Mouse (Mus musculus) neural tube, embryonic 14.5 days (tissue): ENCODE results near the gene Commd6. TPM values are rescaled to one million over a fixed set of nuclear protein-coding genes. Genes with fewer than 3 reads are reported as not detected.

Source experiments
- ATAC-seq: fragments of 200-750 bp; cut with Nextera tagmentation; 2 replicates; pipeline ENCODE4 v1.8.0; 2017; ENCODE audit warnings: low read depth, mild to moderate bottlenecking, moderate TSS enrichment, moderate library complexity
- H3K27ac ChIP-seq: fragments of 300-500 bp; sonication (generic); 2 replicates; pipeline ENCODE4 v1.5.1; 2014; ENCODE audit warnings: low read depth, mild to moderate bottlenecking, control low read depth, low read length, moderate library complexity, mixed read lengths
- H3K27me3 ChIP-seq: fragments of 300-500 bp; sonication (generic); 2 replicates; pipeline ENCODE4 v1.6.1; 2014; ENCODE audit warnings: low read length; ENCODE audit not compliant: control insufficient read depth, insufficient read depth
- H3K36me3 ChIP-seq: fragments of 300-500 bp; sonication (generic); 2 replicates; pipeline ENCODE4 v1.6.1; 2014; ENCODE audit warnings: low read length, mixed read lengths; ENCODE audit not compliant: control insufficient read depth, insufficient read depth
- H3K4me1 ChIP-seq: fragments of 300-500 bp; sonication (generic); 2 replicates; pipeline ENCODE4 v1.6.1; 2014; ENCODE audit warnings: low read length; ENCODE audit not compliant: control insufficient read depth, insufficient read depth
- H3K4me2 ChIP-seq: fragments of 300-500 bp; sonication (generic); 2 replicates; pipeline ENCODE4 v1.6.1; 2014; ENCODE audit warnings: mild to moderate bottlenecking, low read depth, low read length, control low read depth
- H3K4me3 ChIP-seq: fragments of 300-500 bp; sonication (generic); 2 replicates; pipeline ENCODE4 v1.5.1; 2014; ENCODE audit warnings: low read depth, low read length, control low read depth, mixed read lengths
- H3K9ac ChIP-seq: fragments of 300-500 bp; sonication (generic); replicated peaks from 2 replicates; pipeline ENCODE4 v1.6.1; 2014; ENCODE audit warnings: low read depth, mild to moderate bottlenecking, control low read depth, low read length, mixed read lengths
- H3K9me3 ChIP-seq: fragments of 300-500 bp; sonication (generic); 2 replicates; pipeline ENCODE4 v1.6.1; 2016; ENCODE audit warnings: low read length; ENCODE audit not compliant: control insufficient read depth
- WGBS: fragments of 180-500 bp; shearing (Covaris S2); extraction: QIAGEN DNeasy Blood & Tissue Kit; methylation state at CpG from one replicate; pipeline ENCODE4 v1.1.7; 2014; 5-methylcytosine and 5-hydroxymethylcytosine counted together
- polyA plus RNA-seq: library from polyadenylated mRNA; unstranded; fragments of >200 nt; fragmentation: Nextera tagmentation; extraction: Ambion mirVana; gene quantifications from 2 replicates; pipeline ENCODE4 v1.2.1, GENCODE M21; 2014

Gene Commd6
- polyA plus RNA-seq, 1 experiment from 2014 or later: 90.2 TPM

DNA sequence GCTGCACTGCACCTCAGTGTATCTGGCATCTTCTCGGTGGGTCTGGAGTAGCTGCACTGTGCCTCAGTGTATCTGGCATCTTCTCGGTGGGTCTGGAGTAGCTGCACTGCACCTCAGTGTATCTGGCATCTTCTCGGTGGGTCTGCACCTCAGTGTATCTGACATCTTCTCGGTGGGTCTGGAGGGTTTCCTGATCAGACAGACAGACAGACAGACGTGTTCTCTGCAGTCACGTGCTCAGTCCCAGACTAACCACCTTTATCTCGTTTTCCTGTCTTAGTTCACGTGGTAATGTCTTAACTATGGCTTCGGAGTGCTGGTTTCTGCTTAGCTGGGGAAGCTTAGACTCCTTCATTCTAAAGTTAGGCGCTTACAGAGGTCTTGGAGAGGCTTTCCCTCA is 15.8 kb upstream of the Commd6 start:
- Histone ChIP-seq H3K4me2 (no peak overlapping the region), H3K4me1 (peaks cover 7% of the 10 kb centered on the region; the same call in 1 of the 2 replicates), H3K9ac (no peak overlapping the region), H3K27ac (no peak overlapping the region), H3K4me3 (no peak overlapping the region), H3K9me3 (no peaks in the 10 kb centered on the region), H3K36me3 (no peaks in the 10 kb centered on the region; the same call in 1 of the 2 replicates), H3K27me3 (no peaks in the 10 kb centered on the region)
- ATAC-seq: no peak
- 89% methylated on average over 10 of the region's 10 CpGs for WGBS

- H3K36me3 ChIP-seq: no peaks in the 10 kb centered on the region
- peaks cover 7% of the 10 kb centered on the region; the same call in 1 of the 2 replicates for H3K4me1 ChIP-seq
- peak overlapping the region; percentile 74; the same call in 1 of the 2 replicates for H3K27ac ChIP-seq
- peak overlapping the region; percentile 96 for H3K4me3 ChIP-seq
- H3K4me2 ChIP-seq: peak overlapping the region; percentile 81
- no peaks in the 10 kb centered on the region for H3K27me3 ChIP-seq
- H3K9me3 ChIP-seq: no peaks in the 10 kb centered on the region
- 0% methylated on average over 10 of the region's 10 CpGs for WGBS
- peak; percentile 22; the same call in 1 of the 2 replicates for ATAC-seq
- H3K9ac ChIP-seq: peak overlapping the region; percentile 78
Measured at GRCm38 (mm10) chr14:101654526-101654909, 14.0 kb upstream of the Commd6 start.

GRCm38 (mm10) chr14:101653581-101654525 is 13.4 kb upstream of the Commd6 start, which contains the start of gene Uchl3:
TSS of gene Uchl3 (plus strand) at chr14:101653967.
- 1% methylated on average over 79 of the region's 81 CpGs for WGBS
- no peaks in the 10 kb centered on the region for H3K36me3 ChIP-seq
- H3K9ac ChIP-seq: peak within 1 kb of the TSS; percentile 78
- H3K27ac ChIP-seq: peak within 1 kb of the TSS; percentile 74
- H3K4me2 ChIP-seq: peak within 1 kb of the TSS; percentile 81
- peaks cover 3% of the 10 kb centered on the region; the same call in 1 of the 2 replicates for H3K4me1 ChIP-seq
- peak; percentile 94 for ATAC-seq
- no peaks in the 10 kb centered on the region for H3K9me3 ChIP-seq
- H3K4me3 ChIP-seq: peak within 1 kb of the TSS; percentile 96
- no peaks in the 10 kb centered on the region for H3K27me3 ChIP-seq

DNA sequence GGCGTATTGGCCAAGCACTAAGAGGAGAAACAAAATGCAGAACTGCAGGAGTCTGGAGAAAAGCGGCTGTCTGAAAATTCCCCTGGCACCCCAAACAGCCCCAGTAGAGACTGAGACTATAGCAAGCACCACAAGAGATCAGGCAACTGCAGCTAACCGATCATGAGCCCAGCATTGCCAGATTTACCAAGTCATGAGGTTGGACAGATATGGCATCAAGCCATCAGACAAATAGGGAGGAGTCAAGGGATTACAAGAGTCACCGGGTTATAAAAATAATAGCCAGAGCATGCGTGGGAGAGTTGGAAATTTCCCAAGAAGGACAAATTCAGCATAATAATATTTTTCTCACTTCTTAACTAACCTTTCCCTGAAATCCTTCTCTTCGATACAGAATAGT is 12.1 kb upstream of the Commd6 start:
- Histone ChIP-seq H3K4me1 (0 out of 2 replicates have a peak, but pooled peaks cover 3% of the 10 kb centered on the region), H3K9ac (no peak overlapping the region), H3K4me2 (no peak overlapping the region), H3K4me3 (no peak overlapping the region), H3K9me3 (no peaks in the 10 kb centered on the region), H3K36me3 (no peaks in the 10 kb centered on the region), H3K27ac (no peak overlapping the region), H3K27me3 (no peaks in the 10 kb centered on the region)
- no peak for ATAC-seq
- 95% methylated on average over 6 of the region's 6 CpGs for WGBS

GRCm38 (mm10) chr14:101650551-101650950 is 10.1 kb upstream of the Commd6 start:
- no peaks in the 10 kb centered on the region for H3K27me3 ChIP-seq
- no peaks in the 10 kb centered on the region for H3K4me1 ChIP-seq
- no peak overlapping the region for H3K9ac ChIP-seq
- no peak overlapping the region for H3K4me3 ChIP-seq
- H3K4me2 ChIP-seq: no peak overlapping the region
- no peaks in the 10 kb centered on the region for H3K36me3 ChIP-seq
- no peak overlapping the region for H3K27ac ChIP-seq
- H3K9me3 ChIP-seq: no peaks in the 10 kb centered on the region
- 93% methylated on average over 4 of the region's 4 CpGs for WGBS
- ATAC-seq: no peak

- no peaks in the 10 kb centered on the region for H3K27me3 ChIP-seq
- WGBS: 87% methylated on average over 1 of the region's 1 CpGs
- no peak overlapping the region for H3K9ac ChIP-seq
- H3K36me3 ChIP-seq: no peaks in the 10 kb centered on the region
- no peaks in the 10 kb centered on the region for H3K9me3 ChIP-seq
- no peak for ATAC-seq
- no peak overlapping the region for H3K4me2 ChIP-seq
- no peak overlapping the region for H3K27ac ChIP-seq
- H3K4me1 ChIP-seq: no peaks in the 10 kb centered on the region
- no peak overlapping the region for H3K4me3 ChIP-seq
Measured at GRCm38 (mm10) chr14:101644948-101645347, 4.5 kb upstream of the Commd6 start.

GRCm38 (mm10) chr14:101637381-101637780 is 3.1 kb downstream of the Commd6 start:
- no peak overlapping the region for H3K4me2 ChIP-seq
- ATAC-seq: no peak
- WGBS: 94% methylated on average over 6 of the region's 6 CpGs

GRCm38 (mm10) chr14:101635765-101636164 is 4.7 kb downstream of the Commd6 start:
- no peak overlapping the region for H3K27ac ChIP-seq
- H3K9ac ChIP-seq: no peak overlapping the region
- no peak overlapping the region for H3K4me3 ChIP-seq
- peaks cover 17% of the 10 kb centered on the region; the same call in 1 of the 2 replicates for H3K36me3 ChIP-seq
- 96% methylated on average over 1 of the region's 1 CpGs for WGBS
- H3K9me3 ChIP-seq: no peaks in the 10 kb centered on the region
- no peak for ATAC-seq
- no peak overlapping the region for H3K4me2 ChIP-seq
- H3K4me1 ChIP-seq: peaks cover 8% of the 10 kb centered on the region; the same call in 1 of the 2 replicates
- H3K27me3 ChIP-seq: no peaks in the 10 kb centered on the region

More at GRCm38 (mm10) chr14:101637381-101637780, 3.1 kb downstream of the Commd6 start:
- H3K9ac ChIP-seq: no peak overlapping the region
- no peaks in the 10 kb centered on the region for H3K27me3 ChIP-seq
- H3K4me3 ChIP-seq: no peak overlapping the region
- peaks cover 8% of the 10 kb centered on the region; the same call in 1 of the 2 replicates for H3K4me1 ChIP-seq
- no peaks in the 10 kb centered on the region for H3K9me3 ChIP-seq
- H3K27ac ChIP-seq: no peak overlapping the region
- peaks cover 15% of the 10 kb centered on the region; the same call in 1 of the 2 replicates for H3K36me3 ChIP-seq

DNA sequence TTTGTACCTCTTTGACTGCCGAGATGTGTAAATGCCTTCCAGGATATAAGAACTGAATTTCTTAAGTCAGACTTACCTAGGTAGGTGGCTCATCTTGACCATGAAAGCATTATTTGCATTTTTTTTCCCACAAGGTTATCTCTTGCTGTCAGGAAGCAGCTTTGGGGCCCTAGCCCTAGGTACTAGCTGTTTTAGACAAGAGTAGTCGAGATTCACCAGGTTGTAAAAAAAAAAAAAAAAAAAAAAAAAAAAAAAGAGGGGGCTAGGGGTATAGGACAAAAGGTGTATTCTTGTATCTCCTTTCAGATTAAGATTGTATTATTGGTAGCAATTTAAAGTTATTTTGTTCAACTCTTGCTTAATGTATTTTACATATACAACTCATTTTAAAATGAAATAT is 9.9 kb downstream of the Commd6 start:
- Histone ChIP-seq H3K4me2 (no peak overlapping the region), H3K27me3 (no peaks in the 10 kb centered on the region), H3K4me1 (no peaks in the 10 kb centered on the region), H3K9ac (no peak overlapping the region), H3K9me3 (no peaks in the 10 kb centered on the region), H3K4me3 (no peak overlapping the region), H3K27ac (no peak overlapping the region), H3K36me3 (peaks cover 17% of the 10 kb centered on the region; the same call in 1 of the 2 replicates)
- no peak for ATAC-seq
- WGBS: 90% methylated on average over 2 of the region's 2 CpGs
